Comparison of ENCODE assay signal across 21 mouse cellular contexts in genomic region chr11:78174506-78174905, GRCm38 (mm10). TPM values are rescaled to one million over a fixed set of nuclear protein-coding genes. Genes with fewer than 3 reads are reported as not detected.
A peak's percentile ranks its signal among the peaks of the same experiment; 100 is the strongest.
DNase-seq lines count a peak whose midpoint lies in the region; ATAC-seq and TF ChIP-seq lines count a peak whose summit lies in the region.
"Had no signal": no experiment of that assay in that cellular context is flagged by ENCODE, and none has a peak within 500 bp of the region (broad histone marks: within the 10 kb centered on the region; RNA-seq: fewer than 3 reads in every experiment).

No protein-coding gene starts in this region.

- no peak for DNase-seq in heart, embryonic 10.5 days (ENCODE audit: low spot score)
- no peak for DNase-seq in heart, postnatal 4 days
- no peak for DNase-seq in kidney, postnatal 0 days (ENCODE audit: low spot score)
- no peak for DNase-seq in kidney, adult 8-10 months
- DNase-seq in midbrain, embryonic 11.5 days (ENCODE audit: low spot score, missing footprints), result no peak
- DNase-seq in liver, postnatal 0 days, result no peak
- DNase-seq in gastrocnemius, postnatal 4 days (ENCODE audit: low spot score in 2 of 2), result no peak
- DNase-seq: adrenal gland, postnatal 36 days; cerebellum, adult 9-10 months; gastrocnemius, postnatal 25 days; heart, adult 2 months; kidney, postnatal 25 days; lung, embryonic 14.5 days; thymus, postnatal 25 days had no signal

- WGBS in heart, embryonic 10.5 days, result 90% methylated on average over 3 of the region's 3 CpGs
- WGBS in kidney, postnatal 0 days, result 90% methylated on average over 3 of the region's 3 CpGs
- WGBS in midbrain, embryonic 11.5 days, result 86% methylated on average over 3 of the region's 3 CpGs
- 89% methylated on average over 3 of the region's 3 CpGs for WGBS in midbrain, embryonic 16.5 days
- 79% methylated on average over 3 of the region's 3 CpGs for WGBS in liver, postnatal 0 days (ENCODE audit: insufficient replicate concordance)

- H3K36me3 ChIP-seq in heart, embryonic 10.5 days, result peaks cover 31% of the 10 kb centered on the region
- peaks cover 5% of the 10 kb centered on the region; the same call in 1 of the 2 replicates for H3K36me3 ChIP-seq in kidney, postnatal 0 days (ENCODE audit: insufficient read depth, low read length)
- H3K36me3 ChIP-seq in midbrain, embryonic 11.5 days (ENCODE audit: control insufficient read depth, insufficient read depth, low read length), result no peaks in the 10 kb centered on the region
- peaks cover under 1% of the 10 kb centered on the region for H3K36me3 ChIP-seq in midbrain, embryonic 16.5 days (ENCODE audit: control insufficient read depth, insufficient read depth, low read length)
- H3K36me3 ChIP-seq in liver, postnatal 0 days (replicated peaks; ENCODE audit: insufficient read depth, low read length), result peaks cover 2% of the 10 kb centered on the region; the same call in 1 of the 2 replicates

- ATAC-seq in kidney, postnatal 0 days (replicated peaks; ENCODE audit: low FRiP score, low read depth), result no peak
- no peak for ATAC-seq in midbrain, embryonic 11.5 days (ENCODE audit: low FRiP score)
- ATAC-seq in midbrain, embryonic 16.5 days, result no peak
- ATAC-seq in liver, postnatal 0 days, result no peak
- ATAC-seq: CD4-positive, CD25-positive, alpha-beta regulatory T cell, adult 4 months had no signal

- TF ChIP-seq CTCF in kidney, postnatal 0 days (IDR thresholded peaks at IDR 0.05; ENCODE audit: low read depth), result no peak
- no peak for TF ChIP-seq CTCF in liver, postnatal 0 days (IDR thresholded peaks at IDR 0.05; ENCODE audit: low read depth)

- peak overlapping the region; percentile 36; the same call in 1 of the 2 replicates for H3K27ac ChIP-seq in heart, embryonic 10.5 days
- H3K27ac ChIP-seq in kidney, postnatal 0 days, result peak overlapping the region; percentile 54
- no peak overlapping the region for H3K27ac ChIP-seq in midbrain, embryonic 11.5 days (ENCODE audit: low read depth, low read length)
- H3K27ac ChIP-seq in midbrain, embryonic 16.5 days (ENCODE audit: low read length), result no peak overlapping the region
- H3K27ac ChIP-seq in liver, postnatal 0 days (ENCODE audit: low read depth), result peak overlapping the region; percentile 45
- H3K27ac ChIP-seq: forebrain, embryonic 10.5 days; heart, adult 2 months; hindbrain, embryonic 14.5 days; limb, embryonic 15.5 days; midbrain, embryonic 10.5 days had no signal

- no peak for TF ChIP-seq EP300 in liver, postnatal 0 days (IDR thresholded peaks at IDR 0.05; ENCODE audit: low read depth)

- H3K9ac ChIP-seq in kidney, postnatal 0 days (ENCODE audit: low read depth, low read length), result 0 out of 2 replicates have a peak overlapping the region, but pooled peaks have one; percentile 31
- 0 out of 2 replicates have a peak overlapping the region, but pooled peaks have one; percentile 9 for H3K9ac ChIP-seq in midbrain, embryonic 11.5 days (ENCODE audit: low read length)
- no peak overlapping the region for H3K9ac ChIP-seq in midbrain, embryonic 16.5 days (ENCODE audit: low read depth, low read length)
- peak overlapping the region; percentile 31; the same call in 1 of the 2 replicates for H3K9ac ChIP-seq in liver, postnatal 0 days (replicated peaks)
- H3K9ac ChIP-seq: hindbrain, embryonic 14.5 days; limb, embryonic 15.5 days; lung, embryonic 14.5 days had no signal

- no peaks in the 10 kb centered on the region for H3K9me3 ChIP-seq in heart, embryonic 10.5 days
- no peaks in the 10 kb centered on the region for H3K9me3 ChIP-seq in kidney, postnatal 0 days (replicated peaks; ENCODE audit: low read length)
- H3K9me3 ChIP-seq in midbrain, embryonic 11.5 days (ENCODE audit: control insufficient read depth, low read length), result no peaks in the 10 kb centered on the region
- no peaks in the 10 kb centered on the region for H3K9me3 ChIP-seq in midbrain, embryonic 16.5 days (replicated peaks; ENCODE audit: control insufficient read depth, low read length, poor library complexity, severe bottlenecking)
- H3K9me3 ChIP-seq in liver, postnatal 0 days (ENCODE audit: low read length), result no peaks in the 10 kb centered on the region
- H3K9me3 ChIP-seq: forebrain, embryonic 10.5 days; limb, embryonic 15.5 days; midbrain, embryonic 10.5 days had no signal

- no peak overlapping the region for H3K4me3 ChIP-seq in heart, embryonic 10.5 days
- H3K4me3 ChIP-seq in kidney, postnatal 0 days (replicated peaks; ENCODE audit: low read depth, low read length), result no peak overlapping the region
- no peak overlapping the region for H3K4me3 ChIP-seq in midbrain, embryonic 11.5 days (ENCODE audit: low read depth, low read length)
- H3K4me3 ChIP-seq in midbrain, embryonic 16.5 days (ENCODE audit: low read depth, low read length), result no peak overlapping the region
- no peak overlapping the region for H3K4me3 ChIP-seq in liver, postnatal 0 days (ENCODE audit: low read depth, low read length)
- H3K4me3 ChIP-seq: forebrain, embryonic 10.5 days; heart, adult 2 months; limb, embryonic 15.5 days; midbrain, embryonic 10.5 days; myocyte had no signal

- H3K4me1 ChIP-seq in heart, embryonic 10.5 days, result peaks cover 42% of the 10 kb centered on the region
- peaks cover 10% of the 10 kb centered on the region; the same call in 1 of the 2 replicates for H3K4me1 ChIP-seq in kidney, postnatal 0 days (replicated peaks; ENCODE audit: insufficient read depth, low read length)
- H3K4me1 ChIP-seq in midbrain, embryonic 11.5 days (ENCODE audit: control insufficient read depth, insufficient read depth, low read length), result peaks cover 23% of the 10 kb centered on the region
- H3K4me1 ChIP-seq in midbrain, embryonic 16.5 days (ENCODE audit: control insufficient read depth, insufficient read depth, low read length), result peaks cover 19% of the 10 kb centered on the region
- H3K4me1 ChIP-seq in liver, postnatal 0 days (ENCODE audit: insufficient read depth), result peaks cover 25% of the 10 kb centered on the region

- H3K4me2 ChIP-seq in kidney, postnatal 0 days (ENCODE audit: low read length), result no peak overlapping the region
- H3K4me2 ChIP-seq in midbrain, embryonic 11.5 days, result no peak overlapping the region
- H3K4me2 ChIP-seq in midbrain, embryonic 16.5 days (ENCODE audit: low read length), result no peak overlapping the region
- no peak overlapping the region for H3K4me2 ChIP-seq in liver, postnatal 0 days (ENCODE audit: low read depth, low read length)
- H3K4me2 ChIP-seq: hindbrain, embryonic 14.5 days; limb, embryonic 15.5 days; lung, embryonic 14.5 days had no signal

- H3K27me3 ChIP-seq in heart, embryonic 10.5 days (ENCODE audit: insufficient read depth, poor library complexity, severe bottlenecking), result no peaks in the 10 kb centered on the region
- H3K27me3 ChIP-seq in kidney, postnatal 0 days (ENCODE audit: insufficient read depth, low read length), result no peaks in the 10 kb centered on the region
- H3K27me3 ChIP-seq in midbrain, embryonic 11.5 days (ENCODE audit: control insufficient read depth, insufficient read depth, low read length), result no peaks in the 10 kb centered on the region
- H3K27me3 ChIP-seq in midbrain, embryonic 16.5 days (ENCODE audit: control insufficient read depth, insufficient read depth, low read depth, low read length), result no peaks in the 10 kb centered on the region
- H3K27me3 ChIP-seq in liver, postnatal 0 days (ENCODE audit: insufficient read depth, low read length), result no peaks in the 10 kb centered on the region
- H3K27me3 ChIP-seq: limb, embryonic 15.5 days had no signal

RNA-seq across cellular contexts. Expression of gene Nek8, which starts 2.0 kb away (rescaled TPM):
- polyA plus RNA-seq in heart, embryonic 10.5 days (2016; fragmentation: Nextera tagmentation; extraction: Ambion mirVana), result 15.3 and 16.5 TPM in 2 replicates
- 1 to 10 TPM; 7.7 to 8.6 TPM for total RNA-seq in heart, postnatal 4 days (2021)
- 18.2 and 19.9 TPM in 2 replicates for polyA plus RNA-seq in kidney, postnatal 0 days (2015; fragmentation: Nextera tagmentation; extraction: Ambion mirVana)
- 6.4 and 7.1 TPM in 2 replicates for polyA plus RNA-seq in midbrain, embryonic 11.5 days (2014; fragmentation: Nextera tagmentation; extraction: Ambion mirVana)
- 4.8 and 6.6 TPM in 2 replicates for polyA plus RNA-seq in midbrain, embryonic 16.5 days (2015; fragmentation: Nextera tagmentation; extraction: Ambion mirVana)
- 4.9 and 5.4 TPM in 2 replicates for polyA plus RNA-seq in liver, postnatal 0 days (2015; fragmentation: Nextera tagmentation; extraction: Ambion mirVana)
- 1 to 10 TPM; 6.6 to 7.5 TPM for total RNA-seq in gastrocnemius, postnatal 4 days (2021)

RNA-seq across cellular contexts. Expression of gene Tlcd1, which starts 2.0 kb away (rescaled TPM):
- polyA plus RNA-seq in heart, embryonic 10.5 days (2016; fragmentation: Nextera tagmentation; extraction: Ambion mirVana), result 16.9 and 18.7 TPM in 2 replicates
- 1 to 10 TPM; 8.4 to 9.8 TPM for total RNA-seq in heart, postnatal 4 days (2021)
- 43.4 and 46.6 TPM in 2 replicates for polyA plus RNA-seq in kidney, postnatal 0 days (2015; fragmentation: Nextera tagmentation; extraction: Ambion mirVana)
- polyA plus RNA-seq in midbrain, embryonic 11.5 days (2014; fragmentation: Nextera tagmentation; extraction: Ambion mirVana), result 7.9 and 8.5 TPM in 2 replicates
- polyA plus RNA-seq in midbrain, embryonic 16.5 days (2015; fragmentation: Nextera tagmentation; extraction: Ambion mirVana), result 7.4 and 10.1 TPM in 2 replicates
- polyA plus RNA-seq in liver, postnatal 0 days (2015; fragmentation: Nextera tagmentation; extraction: Ambion mirVana), result 38.2 and 40.3 TPM in 2 replicates
- total RNA-seq in gastrocnemius, postnatal 4 days (2021), result 10 to 100 TPM; 12.6 to 16.0 TPM

RNA-seq across cellular contexts. Expression of gene Rpl23a, which starts 8.9 kb away (rescaled TPM):
- 863 and 999 TPM in 2 replicates for polyA plus RNA-seq in heart, embryonic 10.5 days (2016; fragmentation: Nextera tagmentation; extraction: Ambion mirVana)
- total RNA-seq in heart, postnatal 4 days (2021), result 1,000 to 10,000 TPM; 1,082 to 1,148 TPM
- 1,409 and 1,636 TPM in 2 replicates for polyA plus RNA-seq in kidney, postnatal 0 days (2015; fragmentation: Nextera tagmentation; extraction: Ambion mirVana)
- 1,223 and 1,245 TPM in 2 replicates for polyA plus RNA-seq in midbrain, embryonic 11.5 days (2014; fragmentation: Nextera tagmentation; extraction: Ambion mirVana)
- 698 and 713 TPM in 2 replicates for polyA plus RNA-seq in midbrain, embryonic 16.5 days (2015; fragmentation: Nextera tagmentation; extraction: Ambion mirVana)
- polyA plus RNA-seq in liver, postnatal 0 days (2015; fragmentation: Nextera tagmentation; extraction: Ambion mirVana), result 732 and 758 TPM in 2 replicates
- total RNA-seq in gastrocnemius, postnatal 4 days (2021), result 1,000 to 10,000 TPM; 1,488 to 1,617 TPM

RNA-seq across cellular contexts. Expression of gene Traf4, which starts 9.1 kb away (rescaled TPM):
- polyA plus RNA-seq in heart, embryonic 10.5 days (2016; fragmentation: Nextera tagmentation; extraction: Ambion mirVana), result 57.9 and 88.7 TPM in 2 replicates
- total RNA-seq in heart, postnatal 4 days (2021), result 10 to 100 TPM; 25.8 to 27.5 TPM
- polyA plus RNA-seq in kidney, postnatal 0 days (2015; fragmentation: Nextera tagmentation; extraction: Ambion mirVana), result 79.2 and 79.6 TPM in 2 replicates
- polyA plus RNA-seq in midbrain, embryonic 11.5 days (2014; fragmentation: Nextera tagmentation; extraction: Ambion mirVana), result 72.0 and 79.7 TPM in 2 replicates
- 83.8 and 93.2 TPM in 2 replicates for polyA plus RNA-seq in midbrain, embryonic 16.5 days (2015; fragmentation: Nextera tagmentation; extraction: Ambion mirVana)
- polyA plus RNA-seq in liver, postnatal 0 days (2015; fragmentation: Nextera tagmentation; extraction: Ambion mirVana), result 15.3 and 18.9 TPM in 2 replicates
- 10 to 100 TPM; 36.5 to 41.4 TPM for total RNA-seq in gastrocnemius, postnatal 4 days (2021)

RNA-seq across cellular contexts. Expression of gene Rab34, which starts 13.7 kb away (rescaled TPM):
- 63.2 and 88.1 TPM in 2 replicates for polyA plus RNA-seq in heart, embryonic 10.5 days (2016; fragmentation: Nextera tagmentation; extraction: Ambion mirVana)
- total RNA-seq in heart, postnatal 4 days (2021), result 10 to 100 TPM; 25.2 to 28.0 TPM
- 129 and 131 TPM in 2 replicates for polyA plus RNA-seq in kidney, postnatal 0 days (2015; fragmentation: Nextera tagmentation; extraction: Ambion mirVana)
- 54.7 and 55.1 TPM in 2 replicates for polyA plus RNA-seq in midbrain, embryonic 11.5 days (2014; fragmentation: Nextera tagmentation; extraction: Ambion mirVana)
- 49.9 and 55.7 TPM in 2 replicates for polyA plus RNA-seq in midbrain, embryonic 16.5 days (2015; fragmentation: Nextera tagmentation; extraction: Ambion mirVana)
- 26.6 and 28.9 TPM in 2 replicates for polyA plus RNA-seq in liver, postnatal 0 days (2015; fragmentation: Nextera tagmentation; extraction: Ambion mirVana)
- 10 to 100 TPM; 43.9 to 45.7 TPM for total RNA-seq in gastrocnemius, postnatal 4 days (2021)
- polyA plus RNA-seq: CD4-positive, CD25-positive, alpha-beta regulatory T cell, adult 4 months had no signal

Comparison
In these comparisons a context has a peak if more than half of its experiments do, and no peak if none do; other contexts are left out.
1. H3K27ac ChIP-seq: peak in heart, embryonic 10.5 days (single experiment), kidney, postnatal 0 days (single experiment) and liver, postnatal 0 days (single experiment); none in midbrain, embryonic 11.5 days (single experiment) and midbrain, embryonic 16.5 days (single experiment).